Mouse (Mus musculus): Measurements from ENCODE around the gene Gm3676.
"Not testable (repeated sequence)": the region's sequence is repeated elsewhere in the genome, so short reads cannot be mapped to it uniquely, and the experiment has no call there.

The Gm3676 gene

GRCm38 (mm10) chr14:41646387-41646786, at the start of gene Gm3676:
TSS of gene Gm3676 (minus strand) at chr14:41646487.
- DNase-seq, result not testable (repeated sequence)

- not testable (repeated sequence) for DNase-seq
Observed at GRCm38 (mm10) chr14:41648176-41648575, 1.9 kb upstream of the Gm3676 start.

GRCm38 (mm10) chr14:41630144-41630543, 16.1 kb downstream of the Gm3676 start:
- DNase-seq, result not testable (repeated sequence)

GRCm38 (mm10) chr14:41624512-41624911, 21.8 kb downstream of the Gm3676 start, which contains the start of gene Gm3072:
TSS of gene Gm3072 (minus strand) at chr14:41624612.
- DNase-seq, result not testable (repeated sequence)

DNA sequence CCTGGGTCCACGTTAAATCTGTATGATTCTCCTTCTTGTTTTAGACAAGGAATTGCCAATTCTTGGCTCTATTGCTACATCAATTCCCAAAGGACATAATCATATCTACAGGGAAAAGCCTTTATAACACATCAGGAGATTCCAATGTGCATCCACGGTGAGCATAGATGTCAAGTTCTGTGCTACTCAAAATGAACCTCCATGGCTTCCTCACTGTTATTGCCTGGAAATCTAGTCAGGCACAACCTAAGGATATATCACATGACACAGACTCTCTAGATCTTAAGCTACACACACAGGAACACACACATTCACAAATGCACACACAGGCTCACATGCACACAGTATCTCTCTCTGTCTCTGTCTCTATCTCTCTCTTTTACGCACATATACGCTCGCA, 23.8 kb downstream of the Gm3676 start:
- not testable (repeated sequence) for DNase-seq

GRCm38 (mm10) chr14:41610690-41611089, 35.6 kb downstream of the Gm3676 start:
- DNase-seq, result not testable (repeated sequence)

- not testable (repeated sequence) for DNase-seq
Observed at GRCm38 (mm10) chr14:41600935-41601334, 45.4 kb downstream of the Gm3676 start.

Data from retina, postnatal 1 day (tissue).